Mouse (Mus musculus): ENCODE data around the gene Olfr288.
A peak's percentile ranks its signal among the peaks of the same experiment; 100 is the strongest.

The Olfr288 gene

DNA sequence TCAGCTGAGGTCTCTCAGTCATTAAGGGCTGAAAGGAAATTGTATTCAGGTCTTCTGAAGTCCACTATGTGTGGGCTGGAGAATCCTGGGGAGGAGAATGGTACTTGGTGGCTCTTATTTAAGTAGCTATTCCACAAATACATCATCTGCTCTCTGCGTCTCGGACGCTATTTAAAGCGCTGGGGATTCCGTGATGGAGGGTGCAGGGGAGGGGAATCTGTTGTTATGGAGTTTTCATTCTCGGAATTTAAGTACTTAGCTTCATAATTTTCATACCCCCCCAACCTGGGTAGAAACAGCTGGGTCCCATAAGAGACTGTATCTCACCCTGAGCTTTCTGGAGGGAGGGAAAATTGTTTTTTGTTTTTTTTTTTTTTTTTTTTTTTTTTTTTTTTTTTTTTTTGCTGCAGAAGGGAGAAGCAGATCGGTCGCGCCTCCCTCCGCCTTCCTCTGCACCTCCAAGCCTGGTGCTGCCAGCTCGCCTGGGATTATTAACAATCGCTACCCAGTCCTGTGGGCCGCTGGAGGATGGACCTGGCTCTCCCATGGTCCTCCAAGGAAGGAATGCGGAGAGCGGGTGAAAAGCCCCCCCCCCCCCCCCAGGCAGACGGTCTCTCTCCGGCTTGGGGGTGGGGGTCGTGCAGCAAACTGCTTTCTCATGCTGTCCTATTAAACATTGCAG, 28.2 kb downstream of the Olfr288 start, which contains the start of gene Ccdc184:
Ccdc184 (plus strand) TSS at position 196 of the 682 bp plus-strand sequence.
- DNase-seq (ENCODE audit: low spot score) = no peak

DNA sequence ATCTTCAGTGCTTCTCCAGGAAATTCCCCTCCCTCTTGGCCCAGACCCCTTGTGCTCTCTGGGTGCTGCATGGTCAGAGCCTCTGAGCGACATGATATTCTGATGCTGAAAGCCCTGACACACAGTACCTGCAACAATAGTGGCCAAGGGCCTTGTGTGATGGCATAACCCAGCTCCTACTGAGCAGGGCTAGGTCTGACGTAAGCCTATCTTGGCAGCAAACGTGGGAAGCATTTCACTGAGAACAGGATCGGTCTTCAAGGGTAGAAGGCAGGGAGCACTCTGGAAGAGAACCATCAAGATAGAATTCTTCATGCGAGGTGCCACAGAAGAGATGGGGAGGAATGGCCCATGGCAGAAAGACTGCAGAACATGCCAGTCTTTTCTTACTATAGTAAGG, 29.8 kb downstream of the Olfr288 start, which contains the start of gene Asb8:
Asb8 (minus strand) TSS at position 101 of the 400 bp plus-strand sequence.
- DNase-seq (ENCODE audit: low spot score) = no peak

DNA sequence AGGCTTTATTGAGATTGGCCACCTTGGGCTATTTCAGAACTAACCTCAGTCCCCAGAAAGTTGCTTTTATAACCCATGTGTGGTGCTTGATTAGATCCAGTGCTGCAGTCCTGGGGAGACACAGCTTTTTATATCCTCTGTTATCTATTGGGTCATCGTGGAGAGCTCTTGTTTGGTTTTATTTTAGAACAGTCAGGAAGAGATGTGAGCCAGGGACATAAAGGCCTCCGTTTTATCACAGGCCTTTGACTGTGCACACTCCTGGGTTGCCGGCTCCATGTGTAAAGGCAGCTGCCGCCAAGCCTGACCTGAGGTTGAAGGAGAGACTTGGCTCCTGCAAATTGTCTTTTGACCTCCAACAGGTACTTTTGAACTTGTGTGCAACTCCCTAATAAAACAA, 32.8 kb downstream of the Olfr288 start:
- no peak for DNase-seq (ENCODE audit: low spot score)

DNA sequence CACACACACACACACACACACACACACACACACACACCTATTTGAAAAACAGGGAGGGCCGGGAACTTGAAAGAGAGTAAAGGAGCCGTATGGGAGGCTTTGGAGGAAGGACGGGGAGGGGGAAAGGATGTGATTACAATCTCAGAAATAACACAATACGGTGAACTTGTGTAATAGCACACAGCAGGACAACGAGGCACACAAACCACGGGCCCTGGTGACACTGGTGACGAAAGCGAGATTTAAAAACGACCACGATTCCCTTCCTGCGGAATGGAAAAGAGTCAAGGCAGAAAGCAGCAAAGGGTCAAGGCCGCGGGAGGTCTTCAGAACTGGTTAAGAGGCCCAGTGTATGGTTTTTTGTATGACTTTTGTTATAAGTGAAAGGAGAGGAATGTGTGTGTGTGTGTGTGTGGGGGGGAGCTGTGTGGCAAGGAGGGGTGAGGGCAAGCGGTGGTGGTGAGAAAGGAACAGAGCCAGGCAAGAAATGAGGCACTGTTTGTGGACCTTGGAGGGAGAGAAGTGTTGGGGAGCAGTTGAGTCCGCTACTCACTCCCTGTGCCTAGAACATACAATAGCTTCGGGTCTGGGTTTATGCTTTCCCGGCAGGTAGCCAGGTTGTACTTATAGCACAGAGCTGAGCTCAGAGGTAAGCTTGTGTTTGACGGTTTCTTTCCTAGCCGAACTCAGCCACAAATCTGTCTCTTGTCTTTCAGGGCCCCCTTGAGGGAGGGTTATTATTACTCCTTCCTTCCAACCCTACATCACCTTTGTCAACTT, 34.1 kb downstream of the Olfr288 start:
- no peak for DNase-seq (ENCODE audit: low spot score)

GRCm38 (mm10) chr15:98157253-98157652, 38.1 kb downstream of the Olfr288 start:
- DNase-seq (ENCODE audit: low spot score) = no peak

- no peak for DNase-seq (ENCODE audit: low spot score)
Measured at GRCm38 (mm10) chr15:98155944-98156343, 39.4 kb downstream of the Olfr288 start.

DNA sequence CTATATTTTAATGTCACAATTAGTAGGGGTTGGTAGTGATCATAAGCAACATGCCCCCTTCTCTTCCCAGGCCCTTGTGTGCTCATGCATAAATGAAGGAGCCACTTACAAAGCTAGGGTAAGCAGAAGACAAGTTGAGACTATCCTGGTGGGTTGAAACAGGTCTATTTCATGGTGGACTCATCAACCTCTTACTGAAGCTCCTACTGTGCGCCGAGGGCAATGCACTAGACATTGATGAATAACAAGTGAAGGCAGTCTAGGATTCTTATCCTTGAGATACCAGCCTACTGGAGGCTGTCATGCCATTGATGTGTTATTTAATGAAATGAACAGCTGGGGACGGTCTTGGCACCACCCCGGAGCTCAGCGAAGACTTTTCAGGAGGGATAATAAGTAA, 40.1 kb downstream of the Olfr288 start:
- no peak for DNase-seq (ENCODE audit: low spot score)

DNA sequence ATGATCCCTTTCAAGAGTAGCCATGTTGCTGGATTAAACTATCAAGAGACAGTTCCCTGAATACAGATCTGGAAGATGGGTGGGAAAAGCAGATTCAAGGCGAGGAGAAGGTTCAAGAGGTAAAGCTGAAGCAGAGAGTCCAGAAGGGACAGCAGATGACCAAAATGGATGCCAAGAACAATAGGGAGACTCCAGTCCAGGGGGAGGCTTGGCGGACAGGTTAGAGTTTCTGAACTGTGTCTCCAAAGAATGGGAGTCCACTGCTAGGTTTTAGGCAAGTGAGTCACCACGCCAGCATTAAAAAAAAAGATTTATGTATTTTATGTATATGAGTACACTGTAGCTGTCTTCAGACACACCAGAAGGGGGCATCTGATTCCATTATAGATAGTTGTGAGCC, 40.7 kb downstream of the Olfr288 start:
- DNase-seq (ENCODE audit: low spot score) = no peak

- DNase-seq (ENCODE audit: low spot score) = no peak
Measured at GRCm38 (mm10) chr15:98154146-98154545, 41.2 kb downstream of the Olfr288 start.

DNA sequence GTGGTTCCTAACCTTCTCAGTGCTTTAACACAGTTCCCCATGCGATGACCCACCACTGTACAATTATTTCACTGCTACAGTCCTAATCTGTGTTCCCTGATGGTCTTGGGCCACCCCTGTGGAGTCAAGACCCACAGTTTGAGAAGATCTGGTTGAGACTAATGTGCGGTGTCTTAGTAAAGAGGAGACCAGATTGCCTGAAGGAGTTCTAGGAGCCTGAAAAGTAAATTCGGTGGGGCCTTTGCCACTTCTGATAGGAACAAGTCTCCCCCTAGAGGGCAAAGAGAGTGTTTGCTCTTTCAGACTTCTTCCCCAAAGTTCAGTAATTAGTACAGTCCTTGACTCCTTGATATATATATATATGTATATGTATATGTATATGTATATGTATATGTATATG, 41.7 kb downstream of the Olfr288 start:
- no peak for DNase-seq (ENCODE audit: low spot score)

DNA sequence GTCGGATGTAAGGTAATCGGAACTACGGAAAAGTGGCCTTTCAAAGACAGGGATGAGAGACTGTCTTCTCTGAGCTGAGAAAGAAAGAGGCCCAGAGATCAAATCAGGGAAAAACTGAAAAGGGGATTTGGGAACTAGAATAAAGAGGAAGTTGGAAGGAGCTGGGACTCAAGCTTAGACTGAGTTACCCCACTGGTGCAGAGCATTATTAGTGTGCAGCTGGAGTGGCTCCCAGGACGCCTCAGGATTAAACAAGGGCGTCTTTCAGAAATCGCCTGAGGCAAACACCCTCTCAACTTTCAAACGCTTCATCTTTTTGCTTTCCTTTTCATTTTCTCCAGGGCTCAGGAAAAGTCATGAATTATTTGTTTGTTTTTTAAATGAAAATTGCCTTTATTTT, 42.4 kb downstream of the Olfr288 start:
- no peak for DNase-seq (ENCODE audit: low spot score)

DNA sequence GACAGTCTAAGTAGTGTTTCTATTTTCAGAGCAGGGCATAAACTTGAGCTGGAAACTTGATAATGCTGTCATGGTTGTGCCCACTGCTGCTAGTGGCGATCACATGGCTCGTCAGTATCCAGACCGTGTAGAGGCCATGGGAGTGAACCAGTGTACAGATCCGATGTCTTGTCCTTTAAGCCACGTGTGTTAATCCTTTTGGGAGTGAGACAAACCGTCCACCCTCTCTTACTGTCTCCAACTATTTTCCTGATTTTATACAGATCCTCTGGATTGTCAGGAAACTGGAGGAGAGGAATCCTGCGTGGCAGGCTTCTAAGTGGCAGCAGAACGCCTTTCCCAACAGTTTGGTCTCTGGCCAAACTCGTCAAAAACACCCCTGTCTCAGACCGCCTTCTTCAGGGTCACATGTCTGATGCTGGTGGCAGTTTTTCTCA, 46.2 kb downstream of the Olfr288 start:
- DNase-seq (ENCODE audit: low spot score) = no peak

DNA sequence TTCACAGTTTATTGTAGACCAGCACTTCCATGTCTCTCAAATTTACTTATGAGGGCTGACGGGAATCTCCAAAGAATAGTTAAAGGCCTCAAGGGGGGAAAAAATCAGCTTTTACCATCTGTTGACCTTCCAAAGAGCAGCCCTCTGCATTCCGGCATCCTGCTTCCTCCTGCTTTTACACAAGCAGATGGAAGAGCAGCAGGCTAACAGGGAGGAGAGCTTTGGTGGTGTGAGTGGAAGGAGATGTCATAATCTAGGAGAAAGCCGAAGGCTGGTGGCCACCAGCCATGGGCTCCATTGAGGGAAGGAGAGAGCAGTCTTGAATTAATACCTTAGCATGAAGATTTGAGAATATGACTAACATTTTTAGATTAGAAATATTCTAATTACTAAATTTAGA, 47.0 kb downstream of the Olfr288 start:
- DNase-seq (ENCODE audit: low spot score) = no peak

- DNase-seq (ENCODE audit: low spot score) = peak; percentile 81
Measured at GRCm38 (mm10) chr15:98145559-98146181, 49.7 kb downstream of the Olfr288 start.

DNA sequence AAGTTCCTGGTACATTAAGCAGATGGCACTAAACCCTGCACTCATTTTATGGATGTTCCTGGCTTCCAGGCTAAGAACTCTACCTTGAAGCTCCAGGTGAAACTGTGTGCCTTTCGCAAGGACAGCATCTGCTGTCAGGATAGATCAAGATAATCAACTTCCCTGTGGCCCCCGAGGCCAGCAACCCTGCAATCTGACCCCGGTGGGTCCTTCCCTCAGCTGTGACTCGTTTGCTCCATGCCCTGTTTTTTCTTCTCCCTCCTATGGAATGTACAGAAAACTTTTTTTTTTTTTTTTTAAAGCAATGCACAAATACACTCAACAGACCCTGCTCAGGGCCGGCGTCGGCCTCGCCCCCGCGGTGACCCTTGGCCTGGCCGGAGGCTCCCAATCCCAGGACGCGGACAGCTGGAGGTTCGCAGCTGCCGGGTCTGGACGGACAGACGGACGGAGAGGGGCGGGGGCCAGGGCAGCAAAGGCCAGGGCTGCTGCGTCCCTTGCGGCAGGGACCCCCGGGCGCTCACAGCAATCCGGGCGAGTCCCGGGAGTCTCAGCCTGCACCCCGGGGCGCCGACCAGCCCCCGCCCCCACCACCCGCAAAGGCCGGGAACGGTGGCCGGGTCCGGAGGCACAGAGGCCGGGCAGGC, 50.4 kb downstream of the Olfr288 start:
- peak; percentile 7 for DNase-seq (ENCODE audit: low spot score)

DNA sequence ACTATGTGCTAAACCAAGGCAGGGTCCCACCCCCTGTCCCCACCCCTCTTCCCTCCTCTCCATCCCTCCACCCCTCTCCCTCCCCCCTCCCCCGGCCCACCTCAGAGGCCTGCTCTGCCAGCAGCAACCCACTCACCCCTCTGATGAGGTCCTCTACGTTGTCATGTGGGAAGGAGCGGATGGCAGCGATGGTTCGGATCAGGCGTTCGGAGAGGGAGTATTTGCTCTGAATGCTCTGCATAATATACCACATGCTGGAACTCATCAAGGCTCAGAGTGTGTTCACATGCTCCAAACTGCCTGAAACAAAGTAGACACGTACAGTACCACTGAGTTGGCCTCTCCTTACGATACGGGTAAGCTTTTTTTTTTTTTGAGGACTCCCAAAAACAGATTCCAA, 52.8 kb downstream of the Olfr288 start:
- DNase-seq (ENCODE audit: low spot score) = no peak

DNA sequence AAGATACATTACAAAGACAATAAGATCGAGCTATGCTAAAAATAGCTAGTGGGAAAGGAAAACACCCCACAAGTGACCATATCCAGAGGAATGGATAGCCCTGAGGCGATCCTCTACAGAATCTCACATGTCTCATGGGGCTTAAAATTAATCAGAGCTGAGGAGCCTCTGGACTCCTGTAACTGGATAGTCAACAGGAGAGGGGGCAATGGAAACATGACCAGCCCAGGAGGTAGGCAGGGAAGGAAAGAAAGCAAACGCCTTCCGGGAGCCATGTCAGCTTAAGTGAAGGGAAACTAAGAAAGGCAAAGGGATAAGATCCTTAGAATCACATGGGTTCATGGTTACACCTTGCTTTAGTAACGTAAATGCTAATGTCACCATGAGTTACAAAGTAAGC, 54.5 kb downstream of the Olfr288 start:
- DNase-seq (ENCODE audit: low spot score) = no peak

DNA sequence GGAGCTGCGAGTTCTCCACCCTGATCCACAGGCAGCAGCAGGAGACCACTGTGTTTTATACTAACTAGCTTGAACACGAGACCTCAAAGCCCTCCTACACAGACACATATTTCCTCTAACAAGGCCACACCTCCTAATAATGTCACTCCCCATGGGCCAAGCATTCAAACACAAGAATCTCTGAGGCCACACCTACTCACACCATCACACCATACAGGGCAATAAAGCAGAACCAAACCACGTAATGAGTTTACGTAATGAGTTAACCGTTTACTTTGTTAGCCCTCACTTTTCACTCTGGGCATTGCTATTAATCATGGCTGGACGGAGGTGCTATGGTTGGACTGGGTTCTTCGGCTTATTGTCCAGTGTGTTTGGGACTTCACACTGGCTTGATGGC, 55.6 kb downstream of the Olfr288 start:
- no peak for DNase-seq (ENCODE audit: low spot score)

DNA sequence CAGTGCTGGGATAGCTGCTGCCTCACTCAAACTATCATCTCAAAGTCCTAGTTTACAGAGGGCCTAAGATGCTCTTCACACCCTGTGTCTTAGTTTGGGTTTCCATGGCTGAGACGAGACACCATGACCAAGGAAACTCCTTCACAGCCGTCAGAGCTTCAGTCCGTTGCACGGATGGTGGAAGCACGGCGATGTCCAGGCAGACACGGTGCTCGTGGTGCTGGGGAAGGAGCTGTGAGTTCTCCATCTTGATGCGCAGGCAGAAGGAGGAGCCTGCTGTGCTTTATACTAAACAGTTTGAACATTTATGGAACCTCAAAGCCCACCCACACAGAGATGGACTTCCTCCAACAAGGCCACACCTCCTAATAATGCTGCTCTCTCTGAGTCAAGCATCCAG, 58.5 kb downstream of the Olfr288 start:
- no peak for DNase-seq (ENCODE audit: low spot score)
